Mouse (Mus musculus) lung, embryonic 16.5 days (tissue): ENCODE results near the gene Ptpdc1. TPM values are rescaled to one million over a fixed set of nuclear protein-coding genes. Genes with fewer than 3 reads are reported as not detected.
A peak's percentile ranks its signal among the peaks of the same experiment; 100 is the strongest.

Source experiments
- ATAC-seq: fragments of 200-750 bp; cut with Nextera tagmentation; 2 replicates; pipeline ENCODE4 v1.8.0; 2017; ENCODE audit warnings: low read depth, mild to moderate bottlenecking, moderate library complexity
- H3K27ac ChIP-seq: fragments of 300-500 bp; sonication (generic); 2 replicates; pipeline ENCODE4 v1.5.1; 2014; ENCODE audit warnings: mild to moderate bottlenecking, control low read depth, low read length
- H3K27me3 ChIP-seq: fragments of 300-500 bp; sonication (generic); 2 replicates; pipeline ENCODE4 v1.6.1; 2014; ENCODE audit warnings: low read depth, low read length, mixed read lengths; ENCODE audit not compliant: control insufficient read depth, insufficient read depth
- H3K36me3 ChIP-seq: fragments of 300-500 bp; sonication (generic); 2 replicates; pipeline ENCODE4 v1.6.1; 2014; ENCODE audit warnings: low read length; ENCODE audit not compliant: control insufficient read depth, insufficient read depth
- H3K4me1 ChIP-seq: fragments of 300-500 bp; sonication (generic); replicated peaks from 2 replicates; pipeline ENCODE4 v1.6.1; 2014; ENCODE audit warnings: low read length, mixed read lengths; ENCODE audit not compliant: control insufficient read depth, insufficient read depth
- H3K4me2 ChIP-seq: fragments of 300-500 bp; sonication (generic); 2 replicates; pipeline ENCODE4 v1.6.1; 2014; ENCODE audit warnings: low read depth, low read length, control low read depth
- H3K4me3 ChIP-seq: fragments of 300-500 bp; sonication (generic); 2 replicates; pipeline ENCODE4 v1.5.1; 2014; ENCODE audit warnings: mild to moderate bottlenecking, low read length, control low read depth
- H3K9ac ChIP-seq: fragments of 300-500 bp; sonication (generic); 2 replicates; pipeline ENCODE4 v1.6.1; 2014; ENCODE audit warnings: low read length, control low read depth
- H3K9me3 ChIP-seq: fragments of 300-500 bp; sonication (generic); 2 replicates; pipeline ENCODE4 v1.6.1; 2016; ENCODE audit warnings: low read length; ENCODE audit not compliant: control insufficient read depth
- WGBS: fragments of 180-500 bp; shearing (Covaris S2); extraction: QIAGEN DNeasy Blood & Tissue Kit; methylation state at CpG from one replicate; pipeline ENCODE4 v1.1.7; 2014; 5-methylcytosine and 5-hydroxymethylcytosine counted together
- polyA plus RNA-seq: library from polyadenylated mRNA; unstranded; fragments of >200 nt; fragmentation: Nextera tagmentation; extraction: Ambion mirVana; gene quantifications from 2 replicates; pipeline ENCODE4 v1.2.1, GENCODE M21; 2015

Gene Ptpdc1
- polyA plus RNA-seq, 1 experiment from 2014 or later: 9.2 TPM

DNA sequence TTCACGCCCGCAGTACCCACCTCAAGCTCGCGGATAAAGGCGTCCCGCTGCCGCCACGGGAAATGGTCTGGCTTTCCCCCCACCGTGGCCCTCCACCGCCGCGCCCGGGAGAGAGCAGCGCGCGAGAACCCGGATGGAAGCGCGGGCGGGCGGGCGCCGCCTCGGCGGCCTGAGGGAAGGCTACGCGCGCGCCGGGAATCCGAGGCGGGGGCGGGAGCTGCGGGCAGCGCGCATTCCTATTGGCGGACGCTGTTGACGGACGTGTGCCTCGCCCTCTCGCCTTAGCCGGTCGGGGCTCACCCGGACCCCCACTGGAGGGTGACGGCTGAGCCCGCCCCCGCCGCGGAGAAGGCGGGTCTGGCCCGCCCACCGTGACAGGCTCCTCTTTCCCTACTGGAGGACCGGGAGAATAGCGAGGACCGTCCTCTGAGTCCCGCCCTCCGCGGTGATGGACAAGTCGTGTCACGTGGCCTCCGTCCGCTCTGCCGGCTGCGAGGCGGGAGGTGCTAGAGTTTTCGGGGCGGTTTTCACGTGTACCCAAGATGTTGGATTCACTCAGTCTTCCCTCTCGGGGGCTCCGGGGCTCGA, 79.0 kb downstream of the Ptpdc1 start:
- WGBS: under 1% methylated on average over 69 of the region's 72 CpGs
- H3K4me2 ChIP-seq: peak overlapping the region; percentile 65
- peak; percentile 97 for ATAC-seq
- no peaks in the 10 kb centered on the region for H3K27me3 ChIP-seq
- H3K4me3 ChIP-seq: peak overlapping the region; percentile 93
- H3K4me1 ChIP-seq: peaks cover 21% of the 10 kb centered on the region
- peak overlapping the region; percentile 100 for H3K9ac ChIP-seq
- H3K9me3 ChIP-seq: no peaks in the 10 kb centered on the region
- peak overlapping the region; percentile 99 for H3K27ac ChIP-seq
- H3K36me3 ChIP-seq: no peaks in the 10 kb centered on the region

DNA sequence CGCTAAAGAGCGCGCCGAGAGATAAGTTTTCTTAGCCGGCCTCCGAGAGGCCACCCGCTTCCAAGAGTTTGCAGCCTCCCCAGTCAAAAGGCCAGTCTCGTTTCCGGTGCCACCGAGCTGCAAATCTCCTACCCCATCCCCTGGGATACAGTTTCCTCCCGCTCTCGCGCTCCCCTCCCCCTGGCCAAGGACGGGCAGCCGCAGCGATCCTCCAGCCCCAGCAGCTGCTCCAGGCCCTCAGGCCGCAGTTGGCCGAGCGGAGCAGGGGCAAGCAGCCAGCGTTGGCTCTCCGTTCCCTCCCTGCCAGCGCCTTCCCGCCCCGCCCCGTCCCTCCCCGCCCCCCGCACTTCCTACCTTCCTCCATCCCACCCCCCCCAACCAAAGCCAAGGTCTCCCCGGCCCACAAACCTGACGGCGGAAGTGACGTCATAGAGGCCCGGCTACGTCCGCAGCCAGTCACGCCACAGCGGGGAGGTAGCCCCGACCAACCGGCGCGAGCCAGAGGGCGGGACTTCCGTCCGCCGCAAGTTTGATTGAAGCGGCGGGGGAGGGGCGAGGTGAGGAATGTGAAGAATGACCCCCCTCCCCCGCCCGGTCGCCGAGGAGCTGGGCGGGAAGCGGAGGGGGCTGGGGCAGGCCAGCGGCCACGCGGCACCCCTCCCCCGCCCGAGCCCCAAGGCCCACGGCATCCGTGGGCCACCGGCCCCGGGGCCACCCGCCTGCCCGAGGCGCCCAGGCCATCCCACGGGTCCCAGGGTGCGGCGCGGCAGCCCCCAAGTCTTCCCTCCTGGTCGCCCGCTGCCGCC, 79.8 kb downstream of the Ptpdc1 start:
- Histone ChIP-seq H3K27ac (peak overlapping the region; percentile 99), H3K4me2 (peak overlapping the region; percentile 75), H3K36me3 (no peaks in the 10 kb centered on the region), H3K9me3 (no peaks in the 10 kb centered on the region), H3K4me3 (peak overlapping the region; percentile 93), H3K4me1 (peaks cover 26% of the 10 kb centered on the region), H3K9ac (peak overlapping the region; percentile 100), H3K27me3 (no peaks in the 10 kb centered on the region)
- under 1% methylated on average over 49 of the region's 72 CpGs for WGBS
- peak; percentile 89 for ATAC-seq

- no peak for ATAC-seq
- Histone ChIP-seq H3K9ac (peak overlapping the region; percentile 90), H3K4me1 (peaks cover 32% of the 10 kb centered on the region), H3K9me3 (no peaks in the 10 kb centered on the region), H3K4me3 (peak overlapping the region; percentile 93), H3K4me2 (peak overlapping the region; percentile 75), H3K27ac (peak overlapping the region; percentile 96; the same call in 1 of the 2 replicates), H3K27me3 (no peaks in the 10 kb centered on the region), H3K36me3 (no peaks in the 10 kb centered on the region)
- 26% methylated on average over 4 of the region's 4 CpGs for WGBS
Observed at GRCm38 (mm10) chr13:48544867-48545266, 80.6 kb downstream of the Ptpdc1 start.

DNA sequence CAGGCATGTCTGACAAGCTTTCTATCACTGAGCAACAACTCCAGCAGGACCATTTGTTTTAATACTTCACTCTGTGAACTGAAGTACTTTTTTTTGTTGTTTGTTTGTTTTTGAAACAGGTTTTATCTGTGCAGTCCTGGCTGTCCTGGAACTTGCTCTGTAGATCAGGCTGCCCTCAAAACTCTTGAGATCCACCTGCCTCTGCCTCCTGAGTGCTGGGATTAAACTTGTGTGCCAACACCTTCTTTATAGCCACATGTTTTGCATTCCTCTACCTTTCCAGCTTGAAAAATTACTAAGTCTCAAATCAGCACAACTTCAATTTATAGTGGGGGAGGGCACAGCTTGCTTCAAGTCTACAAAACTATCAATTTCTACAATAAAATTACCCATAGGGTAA, 81.1 kb downstream of the Ptpdc1 start:
- ATAC-seq: no peak
- no peaks in the 10 kb centered on the region for H3K9me3 ChIP-seq
- peak overlapping the region; percentile 93 for H3K4me3 ChIP-seq
- H3K4me2 ChIP-seq: peak overlapping the region; percentile 75
- H3K4me1 ChIP-seq: peaks cover 36% of the 10 kb centered on the region
- H3K27ac ChIP-seq: no peak overlapping the region
- no peaks in the 10 kb centered on the region for H3K36me3 ChIP-seq
- H3K27me3 ChIP-seq: no peaks in the 10 kb centered on the region
- no peak overlapping the region for H3K9ac ChIP-seq

DNA sequence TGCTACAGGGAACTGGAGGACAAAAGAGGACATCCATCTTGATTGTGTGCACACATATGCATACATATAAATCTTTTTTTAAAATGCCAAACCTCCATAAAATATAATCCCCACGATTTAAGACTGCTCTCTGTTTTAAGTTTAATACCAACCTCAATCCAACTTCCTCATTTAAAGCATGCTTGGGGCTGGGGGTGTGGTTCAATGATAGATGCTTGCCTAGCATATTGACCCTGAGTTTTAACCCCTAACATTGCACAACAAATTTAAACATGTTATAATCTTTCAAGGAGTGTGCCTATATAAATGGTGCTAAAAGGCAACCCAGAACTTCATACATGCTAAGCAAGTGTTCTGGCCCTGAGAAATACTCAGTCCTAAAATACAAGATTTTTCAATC, 85.0 kb downstream of the Ptpdc1 start:
- ATAC-seq: no peak
- H3K4me3 ChIP-seq: no peak overlapping the region
- no peak overlapping the region for H3K27ac ChIP-seq
- H3K4me2 ChIP-seq: peak overlapping the region; percentile 28
- no peaks in the 10 kb centered on the region for H3K9me3 ChIP-seq
- H3K27me3 ChIP-seq: no peaks in the 10 kb centered on the region
- H3K9ac ChIP-seq: no peak overlapping the region
- H3K4me1 ChIP-seq: peaks cover 35% of the 10 kb centered on the region
- H3K36me3 ChIP-seq: peaks cover 9% of the 10 kb centered on the region
- 53% methylated on average over 1 of the region's 1 CpGs for WGBS

GRCm38 (mm10) chr13:48533441-48533840, 92.0 kb downstream of the Ptpdc1 start:
- Histone ChIP-seq H3K4me2 (no peak overlapping the region), H3K27me3 (no peaks in the 10 kb centered on the region), H3K27ac (no peak overlapping the region), H3K4me1 (peaks cover 2% of the 10 kb centered on the region; the same call in 1 of the 2 replicates), H3K9ac (no peak overlapping the region), H3K9me3 (no peaks in the 10 kb centered on the region), H3K4me3 (no peak overlapping the region), H3K36me3 (peaks cover 9% of the 10 kb centered on the region)
- ATAC-seq: no peak
- 83% methylated on average over 5 of the region's 5 CpGs for whole genome bisulfite sequencing

DNA sequence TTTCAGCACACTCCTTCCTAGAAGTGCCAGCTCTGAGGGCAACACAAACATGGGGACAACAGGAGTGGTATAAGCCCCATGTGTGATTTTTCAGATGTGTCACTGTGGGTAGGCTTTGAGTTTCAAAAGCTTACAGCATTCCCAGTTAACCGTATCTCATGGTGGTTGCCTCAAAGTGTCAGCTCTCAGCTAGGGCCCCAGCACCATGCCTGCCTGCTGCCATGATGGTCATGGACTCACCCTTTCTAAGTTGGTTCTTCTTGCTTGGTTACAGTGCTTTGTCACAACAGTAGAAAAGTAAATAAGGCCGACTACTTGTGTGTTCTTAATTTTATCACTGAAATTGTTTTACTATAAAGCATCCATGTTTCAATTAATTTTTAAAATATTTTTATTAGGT, 94.0 kb downstream of the Ptpdc1 start:
- no peak overlapping the region for H3K27ac ChIP-seq
- H3K9me3 ChIP-seq: no peaks in the 10 kb centered on the region
- peaks cover 3% of the 10 kb centered on the region; the same call in 1 of the 2 replicates for H3K36me3 ChIP-seq
- H3K4me1 ChIP-seq: 0 out of 2 replicates have a peak, but pooled peaks cover 2% of the 10 kb centered on the region
- no peaks in the 10 kb centered on the region for H3K27me3 ChIP-seq
- no peak overlapping the region for H3K4me3 ChIP-seq
- H3K9ac ChIP-seq: no peak overlapping the region
- 65% methylated on average over 2 of the region's 2 CpGs for WGBS
- H3K4me2 ChIP-seq: no peak overlapping the region
- peak; percentile 2; the same call in 1 of the 2 replicates for ATAC-seq

DNA sequence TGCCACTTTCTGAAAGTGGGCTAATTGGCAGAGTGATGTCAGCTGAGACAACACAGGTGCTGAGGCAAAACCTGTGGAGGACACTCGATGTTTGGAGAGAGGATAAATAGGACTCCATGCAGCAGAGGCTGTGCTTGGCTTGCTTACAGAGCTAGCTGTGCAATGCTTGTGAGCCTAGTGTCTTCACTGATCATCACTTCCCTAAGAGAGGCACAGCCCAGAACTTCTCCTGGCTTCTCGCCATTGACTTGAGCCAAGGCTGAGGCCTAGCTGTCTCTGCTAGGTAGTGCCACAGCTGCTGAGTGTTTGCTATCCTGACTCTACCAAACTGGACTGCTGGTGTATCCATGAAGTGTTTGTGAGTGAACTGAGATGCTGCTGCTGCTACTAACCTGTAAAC, 94.8 kb downstream of the Ptpdc1 start:
- 42% methylated on average over 2 of the region's 2 CpGs for WGBS
- H3K9me3 ChIP-seq: no peaks in the 10 kb centered on the region

GRCm38 (mm10) chr13:48529028-48529427, 96.4 kb downstream of the Ptpdc1 start:
- H3K27ac ChIP-seq: no peak overlapping the region
- ATAC-seq: no peak
- 33% methylated on average over 2 of the region's 2 CpGs for WGBS
- no peaks in the 10 kb centered on the region for H3K36me3 ChIP-seq
- H3K9ac ChIP-seq: no peak overlapping the region
- H3K27me3 ChIP-seq: no peaks in the 10 kb centered on the region
- 0 out of 2 replicates have a peak, but pooled peaks cover 2% of the 10 kb centered on the region for H3K4me1 ChIP-seq
- H3K4me3 ChIP-seq: no peak overlapping the region
- no peak overlapping the region for H3K4me2 ChIP-seq
- H3K9me3 ChIP-seq: no peaks in the 10 kb centered on the region

More for the DNA sequence above, 94.8 kb downstream of the Ptpdc1 start:
- H3K9ac ChIP-seq: no peak overlapping the region
- H3K4me2 ChIP-seq: no peak overlapping the region
- no peak overlapping the region for H3K4me3 ChIP-seq
- H3K27me3 ChIP-seq: no peaks in the 10 kb centered on the region
- peaks cover under 1% of the 10 kb centered on the region; the same call in 1 of the 2 replicates for H3K36me3 ChIP-seq
- ATAC-seq: peak; percentile 78
- H3K4me1 ChIP-seq: 0 out of 2 replicates have a peak, but pooled peaks cover 2% of the 10 kb centered on the region
- H3K27ac ChIP-seq: no peak overlapping the region
